Mouse (Mus musculus) thymus, adult 2 months (tissue): ENCODE results near the gene Adgrb3. TPM values are rescaled to one million over a fixed set of nuclear protein-coding genes. Genes with fewer than 3 reads are reported as not detected.

ENCODE experiments used
- DNase-seq: peaks from one replicate; pipeline ENCODE4 v3.0.0; 2021
- H3K27ac ChIP-seq: fragments of 200-500 bp; 2 replicates; pipeline ENCODE4 v1.5.1; 2012; ENCODE audit warnings: low read length, control low read depth; ENCODE audit not compliant: control insufficient read depth, insufficient read depth
- H3K27me3 ChIP-seq: fragments of 200-500 bp; 2 replicates; pipeline ENCODE4 v1.6.1; 2012; ENCODE audit warnings: mild to moderate bottlenecking, low read length, moderate library complexity, mixed read lengths; ENCODE audit not compliant: control insufficient read depth, insufficient read depth
- H3K36me3 ChIP-seq: fragments of 200-500 bp; 2 replicates; pipeline ENCODE4 v1.6.1; 2012; ENCODE audit warnings: mild to moderate bottlenecking, low read length, moderate library complexity; ENCODE audit not compliant: control insufficient read depth, insufficient read depth
- H3K4me1 ChIP-seq: fragments of 200-500 bp; replicated peaks from 2 replicates; pipeline ENCODE4 v1.6.1; 2012; ENCODE audit warnings: low read length; ENCODE audit not compliant: control insufficient read depth, insufficient read depth
- H3K4me3 ChIP-seq: fragments of 200-500 bp; 2 replicates; pipeline ENCODE4 v1.5.1; 2012; ENCODE audit warnings: mild to moderate bottlenecking, low read length, control low read depth, moderate library complexity; ENCODE audit not compliant: control insufficient read depth, insufficient read depth
- CTCF ChIP-seq: fragments of 200-500 bp; IDR thresholded peaks from 2 replicates; pipeline ENCODE4 v1.5.1; 2012; ENCODE audit warnings: mild to moderate bottlenecking, control low read depth, low read length, moderate library complexity, borderline replicate concordance; ENCODE audit not compliant: control insufficient read depth, poor library complexity, insufficient read depth; ENCODE audit errors: extremely low read depth
- POLR2A ChIP-seq: fragments of 200-500 bp; IDR thresholded peaks from 2 replicates; pipeline ENCODE4 v1.6.1; 2012; ENCODE audit warnings: mild to moderate bottlenecking, low read length, control low read depth, moderate library complexity; ENCODE audit not compliant: control insufficient read depth, poor library complexity, insufficient read depth; ENCODE audit errors: extremely low read depth
- WGBS: fragments of 180-500 bp; shearing (Covaris S2); methylation state at CpG from one replicate; pipeline ENCODE4 v1.1.7; 2018; 5-methylcytosine and 5-hydroxymethylcytosine counted together
- polyA plus RNA-seq: library from polyadenylated mRNA; depleted of rRNA; stranded (reverse); fragments of >200 nt; gene quantifications from 2 replicates; pipeline ENCODE4 v1.2.3, GENCODE M21; 2012

The Adgrb3 gene
- polyA plus RNA-seq, 1 experiment = 0.05 TPM

- H3K4me1 ChIP-seq = no peaks in the 10 kb centered on the region
- no peak overlapping the region for H3K4me3 ChIP-seq
- no peaks in the 10 kb centered on the region for H3K27me3 ChIP-seq
- no peak for DNase-seq
- no peak overlapping the region for H3K27ac ChIP-seq
- 55% methylated on average over 21 of the region's 21 CpGs for WGBS
- TF ChIP-seq POLR2A = no peak
- TF ChIP-seq CTCF = no peak
- no peaks in the 10 kb centered on the region for H3K36me3 ChIP-seq
Measured at GRCm38 (mm10) chr1:25178347-25179130, 651.0 kb downstream of the Adgrb3 start.

DNA sequence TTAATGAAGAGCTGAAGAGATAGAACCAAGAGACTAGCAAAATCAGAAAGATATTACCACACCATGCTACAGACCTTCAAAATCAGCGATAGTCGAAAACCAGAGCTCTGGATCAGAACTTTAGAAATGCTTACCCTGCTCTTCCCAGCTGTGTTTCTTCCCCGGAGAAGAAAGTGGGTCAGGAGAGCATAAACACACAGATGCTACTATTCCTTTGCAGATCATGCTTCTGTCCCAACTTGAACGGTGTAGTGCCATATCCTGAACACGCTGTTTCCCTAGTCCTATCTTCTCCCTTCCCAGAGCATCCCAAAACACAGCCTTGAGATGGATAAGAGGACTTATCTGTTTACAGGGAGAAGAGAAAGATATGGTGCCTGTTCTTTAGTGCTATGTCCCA lies 662.4 kb downstream of the Adgrb3 start:
- Histone ChIP-seq H3K27ac (no peak overlapping the region), H3K4me1 (no peaks in the 10 kb centered on the region), H3K27me3 (no peaks in the 10 kb centered on the region), H3K4me3 (no peak overlapping the region), H3K36me3 (no peaks in the 10 kb centered on the region)
- DNase-seq = no peak
- TF ChIP-seq CTCF (no peak), POLR2A (no peak)
- WGBS = 92% methylated on average over 5 of the region's 5 CpGs

- H3K36me3 ChIP-seq = no peaks in the 10 kb centered on the region
- 87% methylated on average over 11 of the region's 11 CpGs for WGBS
- no peak overlapping the region for H3K27ac ChIP-seq
- H3K27me3 ChIP-seq = no peaks in the 10 kb centered on the region
- H3K4me3 ChIP-seq = no peak overlapping the region
- TF ChIP-seq POLR2A (no peak), CTCF (no peak)
- H3K4me1 ChIP-seq = no peaks in the 10 kb centered on the region
- no peak for DNase-seq
Measured at GRCm38 (mm10) chr1:25166036-25166796, 663.3 kb downstream of the Adgrb3 start.

DNA sequence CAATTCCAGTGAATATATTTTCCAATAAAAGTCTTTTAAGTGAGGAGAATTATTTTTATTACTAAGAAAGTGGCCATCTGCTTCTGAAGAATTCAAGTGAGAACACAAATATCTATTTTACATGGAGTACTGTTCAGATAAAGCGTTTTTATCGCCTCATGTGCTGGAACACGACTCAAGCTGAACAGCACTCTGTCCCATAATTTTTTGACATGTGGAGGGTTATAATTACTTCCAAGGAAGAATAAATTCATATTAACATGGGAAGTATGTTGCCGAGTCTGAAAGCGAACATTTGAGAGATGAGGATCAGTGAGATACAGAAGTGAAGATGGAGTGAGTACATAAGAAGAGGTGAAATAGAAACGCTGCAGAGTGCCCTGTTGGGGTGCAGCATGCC lies 665.9 kb downstream of the Adgrb3 start:
- no peaks in the 10 kb centered on the region for H3K4me1 ChIP-seq
- DNase-seq = no peak
- H3K27ac ChIP-seq = no peak overlapping the region
- 80% methylated on average over 6 of the region's 6 CpGs for WGBS
- H3K36me3 ChIP-seq = no peaks in the 10 kb centered on the region
- H3K4me3 ChIP-seq = no peak overlapping the region
- TF ChIP-seq POLR2A (no peak), CTCF (no peak)
- no peaks in the 10 kb centered on the region for H3K27me3 ChIP-seq

DNA sequence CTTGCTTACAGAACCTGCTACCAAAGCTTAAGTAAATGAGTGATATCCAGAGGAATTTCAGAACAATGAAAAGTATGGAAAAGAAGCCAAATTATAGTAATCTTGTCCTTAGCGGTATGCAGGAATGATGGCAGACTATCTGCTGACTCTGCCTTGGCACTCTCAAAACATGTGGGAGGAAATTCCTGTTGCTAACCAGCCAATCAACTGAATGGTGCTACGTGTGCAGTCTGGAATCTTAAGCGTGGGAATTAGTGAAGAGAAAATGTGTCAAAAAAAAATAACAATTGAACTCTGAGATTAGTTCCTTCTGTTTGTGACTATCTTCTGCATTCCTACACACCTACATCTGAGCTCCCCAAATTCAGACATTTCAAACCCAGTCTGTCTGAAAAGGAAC lies 683.3 kb downstream of the Adgrb3 start:
- DNase-seq = no peak
- 88% methylated on average over 3 of the region's 3 CpGs for WGBS
- Histone ChIP-seq H3K36me3 (no peaks in the 10 kb centered on the region), H3K27ac (no peak overlapping the region), H3K4me1 (no peaks in the 10 kb centered on the region), H3K27me3 (no peaks in the 10 kb centered on the region), H3K4me3 (no peak overlapping the region)
- TF ChIP-seq POLR2A = no peak
- TF ChIP-seq CTCF = no peak

DNA sequence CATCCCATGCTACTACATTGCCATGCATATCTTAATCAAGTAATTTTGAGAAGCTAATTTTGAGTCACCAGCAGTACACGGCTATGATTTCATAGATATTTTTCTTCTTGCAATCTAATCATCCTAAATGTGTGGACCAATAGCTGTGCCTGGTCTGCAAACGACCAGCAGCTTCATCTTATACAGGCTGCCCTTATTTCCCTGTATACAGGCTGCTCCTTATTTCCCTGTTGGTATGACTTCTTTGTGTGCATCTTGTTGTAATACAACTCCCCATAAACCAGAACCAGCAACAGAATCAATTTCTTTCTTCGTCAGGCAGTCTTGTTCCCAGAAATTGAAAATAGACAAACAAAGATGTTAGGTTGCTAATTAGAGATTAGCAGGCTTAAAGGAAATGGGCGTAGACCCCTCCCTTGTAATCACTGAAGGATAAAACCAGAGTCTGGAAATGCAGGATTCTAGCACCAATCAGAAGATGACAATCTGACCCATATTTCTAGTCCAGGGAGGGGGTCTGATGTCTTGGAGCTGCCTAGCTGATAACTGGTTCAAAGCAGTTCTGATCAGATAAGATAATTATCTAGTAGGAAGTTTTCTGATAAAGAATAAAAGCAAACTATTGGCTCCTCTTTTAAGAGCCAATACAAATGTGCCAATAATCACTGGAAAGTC lies 697.2 kb downstream of the Adgrb3 start:
- no peak overlapping the region for H3K4me3 ChIP-seq
- no peaks in the 10 kb centered on the region for H3K27me3 ChIP-seq
- no peak overlapping the region for H3K27ac ChIP-seq
- TF ChIP-seq CTCF (no peak), POLR2A (no peak)
- 75% methylated on average over 4 of the region's 4 CpGs for WGBS
- H3K4me1 ChIP-seq = no peaks in the 10 kb centered on the region
- H3K36me3 ChIP-seq = no peaks in the 10 kb centered on the region
- no peak for DNase-seq
